Mouse (Mus musculus): ENCODE measurements around the gene Slc35f1.

GRCm38 (mm10) chr10:53101412-53101811 lies 411.1 kb downstream of the Slc35f1 start:
- TF ChIP-seq CTCF (conservative IDR thresholded peaks at IDR 0.05 in 1 of 2, IDR thresholded peaks at IDR 0.05 in 1 of 2; ENCODE audit: low read depth in 2 of 2, low read length in 2 of 2): no peak
- no peak for TF ChIP-seq ZKSCAN1 (IDR thresholded peaks at IDR 0.05; ENCODE audit: borderline replicate concordance, low read depth, low read length)
- no peak for TF ChIP-seq BHLHE40 (IDR thresholded peaks at IDR 0.05; ENCODE audit: low read depth, low read length)
- TF ChIP-seq POLR2A (IDR thresholded peaks at IDR 0.05; ENCODE audit: low read depth, low read length): no peak
- no peak for TF ChIP-seq RAD21 (IDR thresholded peaks at IDR 0.05; ENCODE audit: low read depth, low read length)
- no peak for TF ChIP-seq MYC (IDR thresholded peaks at IDR 0.05; ENCODE audit: low read depth, low read length)
- TF ChIP-seq MAZ (IDR thresholded peaks at IDR 0.05; ENCODE audit: low read depth, low read length): no peak
- no peak for TF ChIP-seq ZMIZ1 (IDR thresholded peaks at IDR 0.05; ENCODE audit: low read depth, low read length)
- TF ChIP-seq USF2 (conservative IDR thresholded peaks at IDR 0.05; ENCODE audit: low read depth, low read length): no peak

Measured in CH12.LX (cell line).